Mouse (Mus musculus) cortical plate, adult 2 months (tissue): ENCODE data around the gene Ptprm. TPM values are rescaled to one million over a fixed set of nuclear protein-coding genes. Genes with fewer than 3 reads are reported as not detected.

Experiments
- H3K27ac ChIP-seq: fragments of 200-500 bp; 2 replicates; pipeline ENCODE4 v1.5.1; 2012; ENCODE audit warnings: low read length, control low read depth, inconsistent platforms; ENCODE audit not compliant: insufficient read depth
- H3K4me1 ChIP-seq: fragments of 200-500 bp; 2 replicates; pipeline ENCODE4 v1.6.1; 2011; ENCODE audit warnings: low read length; ENCODE audit not compliant: control insufficient read depth, insufficient read depth
- H3K4me3 ChIP-seq: fragments of 200-500 bp; 2 replicates; pipeline ENCODE4 v1.5.1; 2011; ENCODE audit warnings: mild to moderate bottlenecking, low read length, control low read depth; ENCODE audit not compliant: insufficient read depth
- CTCF ChIP-seq: fragments of 200-500 bp; IDR thresholded peaks from 2 replicates; pipeline ENCODE4 v1.5.1; 2011; ENCODE audit warnings: mild to moderate bottlenecking, control low read depth, low read length; ENCODE audit not compliant: insufficient read depth; ENCODE audit errors: extremely low read depth
- POLR2A ChIP-seq: fragments of 200-500 bp; IDR thresholded peaks from 2 replicates; pipeline ENCODE4 v1.6.1; 2011; ENCODE audit warnings: mild to moderate bottlenecking, low read length, control low read depth; ENCODE audit not compliant: insufficient read depth; ENCODE audit errors: extremely low read depth
- polyA plus RNA-seq: library from polyadenylated mRNA; depleted of rRNA; stranded (reverse); fragments of >200 nt; gene quantifications from 2 replicates; pipeline ENCODE4 v1.2.3, GENCODE M21; 2012

Gene Ptprm
- polyA plus RNA-seq, 1 experiment = 21.8 TPM

- H3K4me1 ChIP-seq = no peaks in the 10 kb centered on the region
- TF ChIP-seq CTCF = no peak
- TF ChIP-seq POLR2A = no peak
- no peak overlapping the region for H3K27ac ChIP-seq
- H3K4me3 ChIP-seq = no peak overlapping the region
These were observed 357.4 kb downstream of the Ptprm start for GRCm38 (mm10) chr17:66996882-66997281.

- TF ChIP-seq CTCF (no peak), POLR2A (no peak)
- Histone ChIP-seq H3K4me3 (no peak overlapping the region), H3K4me1 (no peaks in the 10 kb centered on the region), H3K27ac (no peak overlapping the region)
These were observed 358.2 kb downstream of the Ptprm start for GRCm38 (mm10) chr17:66996016-66996415.

- Histone ChIP-seq H3K4me3 (no peak overlapping the region), H3K4me1 (no peaks in the 10 kb centered on the region), H3K27ac (no peak overlapping the region)
- no peak for TF ChIP-seq CTCF
- no peak for TF ChIP-seq POLR2A
These were observed 362.4 kb downstream of the Ptprm start for GRCm38 (mm10) chr17:66991815-66992214.

GRCm38 (mm10) chr17:66990761-66991160 lies 363.5 kb downstream of the Ptprm start:
- H3K27ac ChIP-seq = no peak overlapping the region
- TF ChIP-seq POLR2A = no peak
- no peak for TF ChIP-seq CTCF
- H3K4me1 ChIP-seq = no peaks in the 10 kb centered on the region
- H3K4me3 ChIP-seq = no peak overlapping the region

GRCm38 (mm10) chr17:66988014-66988413 lies 366.2 kb downstream of the Ptprm start:
- no peak for TF ChIP-seq CTCF
- no peak for TF ChIP-seq POLR2A
- H3K27ac ChIP-seq = no peak overlapping the region
- no peaks in the 10 kb centered on the region for H3K4me1 ChIP-seq
- no peak overlapping the region for H3K4me3 ChIP-seq

GRCm38 (mm10) chr17:66981649-66982048 lies 372.6 kb downstream of the Ptprm start:
- H3K4me1 ChIP-seq = no peaks in the 10 kb centered on the region
- H3K4me3 ChIP-seq = no peak overlapping the region
- H3K27ac ChIP-seq = no peak overlapping the region
- TF ChIP-seq CTCF (no peak), POLR2A (no peak)

GRCm38 (mm10) chr17:66979971-66980370 lies 374.3 kb downstream of the Ptprm start:
- H3K27ac ChIP-seq = no peak overlapping the region
- H3K4me1 ChIP-seq = no peaks in the 10 kb centered on the region
- no peak overlapping the region for H3K4me3 ChIP-seq
- TF ChIP-seq CTCF (no peak), POLR2A (no peak)

GRCm38 (mm10) chr17:66976490-66976889 lies 377.8 kb downstream of the Ptprm start:
- Histone ChIP-seq H3K4me3 (no peak overlapping the region), H3K27ac (no peak overlapping the region), H3K4me1 (no peaks in the 10 kb centered on the region; the same call in 1 of the 2 replicates)
- no peak for TF ChIP-seq POLR2A
- TF ChIP-seq CTCF = no peak

GRCm38 (mm10) chr17:66972976-66973375 lies 381.3 kb downstream of the Ptprm start:
- Histone ChIP-seq H3K4me1 (no peaks in the 10 kb centered on the region; the same call in 1 of the 2 replicates), H3K4me3 (no peak overlapping the region), H3K27ac (no peak overlapping the region)
- TF ChIP-seq POLR2A (no peak), CTCF (no peak)

GRCm38 (mm10) chr17:66960986-66961385 lies 393.3 kb downstream of the Ptprm start:
- no peaks in the 10 kb centered on the region for H3K4me1 ChIP-seq
- no peak overlapping the region for H3K27ac ChIP-seq
- no peak overlapping the region for H3K4me3 ChIP-seq

More at GRCm38 (mm10) chr17:66960986-66961385, 393.3 kb downstream of the Ptprm start:
- no peak for TF ChIP-seq CTCF
- TF ChIP-seq POLR2A = no peak
